In the genomic region with DNA sequence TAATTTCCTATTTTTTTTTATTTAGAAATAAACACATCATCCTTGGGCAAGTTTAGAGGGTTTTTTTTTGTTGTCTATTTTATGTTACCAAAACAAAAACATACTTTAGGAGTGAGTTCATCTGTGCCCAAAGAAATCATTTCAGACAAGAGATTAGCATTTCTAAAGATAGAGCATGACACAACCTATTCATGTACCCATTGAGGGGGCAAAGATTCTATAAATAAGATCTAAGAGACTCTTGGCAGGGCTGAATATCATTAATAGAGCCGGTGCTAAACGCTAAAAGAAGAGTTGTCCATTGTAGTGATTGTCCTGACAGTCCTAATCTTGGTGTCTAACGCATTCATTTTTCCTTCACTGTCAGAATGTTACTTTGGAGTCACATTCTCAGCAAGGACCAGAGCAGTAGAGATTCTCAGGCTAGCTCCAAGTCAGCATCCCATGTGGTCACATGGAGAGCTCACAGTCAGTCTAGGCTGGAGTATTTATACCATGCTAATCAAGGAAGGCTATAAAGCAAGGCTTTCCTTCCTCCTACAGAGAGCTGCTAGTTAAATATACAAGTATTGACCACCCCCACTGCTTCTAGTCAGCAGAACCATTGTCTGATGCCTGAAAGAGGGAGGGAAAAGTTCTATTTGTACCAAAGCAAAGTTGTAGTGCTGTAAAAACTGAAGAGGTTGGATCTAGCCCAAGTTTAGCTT, we compare ENCODE assay signal across 17 mouse cellular contexts.
A peak's percentile ranks its signal among the peaks of the same experiment; 100 is the strongest.
DNase-seq lines count a peak whose midpoint lies in the region; ATAC-seq lines count a peak whose summit lies in the region.
"Had no signal": no experiment of that assay in that cellular context is flagged by ENCODE, and none has a peak within 500 bp of the region (broad histone marks: within the 10 kb centered on the region; RNA-seq: fewer than 3 reads in every experiment).

No protein-coding gene starts in this region.

- H3K36me3 ChIP-seq in heart, embryonic 12.5 days, result no peaks in the 10 kb centered on the region
- H3K36me3 ChIP-seq in lung, embryonic 15.5 days, result no peaks in the 10 kb centered on the region
- H3K36me3 ChIP-seq: G1E; kidney, embryonic 15.5 days; stomach, embryonic 15.5 days had no signal

- H3K9ac ChIP-seq in heart, embryonic 12.5 days, result no peak overlapping the region
- no peak overlapping the region for H3K9ac ChIP-seq in lung, embryonic 15.5 days
- H3K9ac ChIP-seq: kidney, embryonic 15.5 days; stomach, embryonic 15.5 days had no signal

- H3K4me2 ChIP-seq in heart, embryonic 12.5 days, result no peak overlapping the region
- H3K4me2 ChIP-seq in lung, embryonic 15.5 days, result no peak overlapping the region
- H3K4me2 ChIP-seq: kidney, embryonic 15.5 days; stomach, embryonic 15.5 days had no signal

- WGBS in heart, embryonic 12.5 days, result 41% methylated on average over 3 of the region's 3 CpGs
- WGBS in lung, embryonic 15.5 days, result 69% methylated on average over 3 of the region's 3 CpGs

- no peak for ATAC-seq in heart, embryonic 12.5 days (ENCODE audit: insufficient number of reproducible peaks, low FRiP score)
- ATAC-seq in lung, embryonic 15.5 days (ENCODE audit: borderline replicate concordance, extremely low read depth, low FRiP score, low TSS enrichment), result peak; percentile 23; the same call in 1 of the 2 replicates
- ATAC-seq: inflammation-experienced regulatory T-cells, adult 6 months had no signal

- peaks cover 8% of the 10 kb centered on the region; the same call in 1 of the 2 replicates for H3K4me1 ChIP-seq in heart, embryonic 12.5 days (replicated peaks)
- no peaks in the 10 kb centered on the region for H3K4me1 ChIP-seq in lung, embryonic 15.5 days
- H3K4me1 ChIP-seq: kidney, embryonic 15.5 days; stomach, embryonic 15.5 days had no signal

- H3K4me3 ChIP-seq in heart, embryonic 12.5 days, result no peak overlapping the region
- no peak overlapping the region for H3K4me3 ChIP-seq in lung, embryonic 15.5 days
- H3K4me3 ChIP-seq: kidney, embryonic 15.5 days; layer of hippocampus, adult 2 months; stomach, embryonic 15.5 days had no signal

- H3K27ac ChIP-seq in heart, embryonic 12.5 days (ENCODE audit: poor library complexity, severe bottlenecking), result 0 out of 2 replicates have a peak overlapping the region, but pooled peaks have one; percentile 4
- no peak overlapping the region for H3K27ac ChIP-seq in lung, embryonic 15.5 days
- H3K27ac ChIP-seq: kidney, embryonic 15.5 days; layer of hippocampus, adult 2 months; stomach, embryonic 15.5 days had no signal

- no peaks in the 10 kb centered on the region for H3K9me3 ChIP-seq in heart, embryonic 12.5 days (replicated peaks)
- no peaks in the 10 kb centered on the region for H3K9me3 ChIP-seq in lung, embryonic 15.5 days
- H3K9me3 ChIP-seq: G1E; kidney, embryonic 15.5 days; stomach, embryonic 15.5 days had no signal

- no peaks in the 10 kb centered on the region for H3K27me3 ChIP-seq in heart, embryonic 12.5 days (replicated peaks)
- H3K27me3 ChIP-seq in lung, embryonic 15.5 days, result no peaks in the 10 kb centered on the region; the same call in 1 of the 2 replicates

- no peak for DNase-seq in heart, adult 9 months (ENCODE audit: low spot score in 2 of 2)
- DNase-seq in lung, adult 18-20 months, result no peak
- DNase-seq in Muller cell, postnatal 12 days (ENCODE audit: inconsistent ontology term), result peak; percentile 39
- peak; percentile 1 for DNase-seq in embryo, embryonic 9.5 days (ENCODE audit: extremely low spot score)
- DNase-seq in frontal cortex, postnatal 14 days (ENCODE audit: low spot score in 2 of 2), result no peak
- DNase-seq in spleen, postnatal 36 days (ENCODE audit: low spot score in 2 of 2), result no peak
- DNase-seq: adrenal gland, postnatal 14 days; cerebellum, adult 9-11 months; gastrocnemius, postnatal 14 days; thymus, postnatal 25 days had no signal

Comparison
In these comparisons a context has a peak if more than half of its experiments do, and no peak if none do; other contexts are left out.
1. DNase-seq: peak in Muller cell, postnatal 12 days (single experiment) and embryo, embryonic 9.5 days (single experiment); none in heart, adult 9 months (0 of 2), lung, adult 18-20 months (0 of 2), frontal cortex, postnatal 14 days (0 of 2) and spleen, postnatal 36 days (0 of 2).